Mouse (Mus musculus) T-helper 2 cell (primary cell): ENCODE measurements around the gene Wfs1.
"Not testable (repeated sequence)": the region's sequence is repeated elsewhere in the genome, so short reads cannot be mapped to it uniquely, and the experiment has no call there.

Experiments
- in situ Hi-C: fragments of 300-600 bp; cut with MboI, MseI; formaldehyde crosslinking; loops from one replicate; pipeline ENCODE4 v1.15.1; 2025; ENCODE audit warnings: high pct_unique_total_duplicates

The Wfs1 gene

DNA sequence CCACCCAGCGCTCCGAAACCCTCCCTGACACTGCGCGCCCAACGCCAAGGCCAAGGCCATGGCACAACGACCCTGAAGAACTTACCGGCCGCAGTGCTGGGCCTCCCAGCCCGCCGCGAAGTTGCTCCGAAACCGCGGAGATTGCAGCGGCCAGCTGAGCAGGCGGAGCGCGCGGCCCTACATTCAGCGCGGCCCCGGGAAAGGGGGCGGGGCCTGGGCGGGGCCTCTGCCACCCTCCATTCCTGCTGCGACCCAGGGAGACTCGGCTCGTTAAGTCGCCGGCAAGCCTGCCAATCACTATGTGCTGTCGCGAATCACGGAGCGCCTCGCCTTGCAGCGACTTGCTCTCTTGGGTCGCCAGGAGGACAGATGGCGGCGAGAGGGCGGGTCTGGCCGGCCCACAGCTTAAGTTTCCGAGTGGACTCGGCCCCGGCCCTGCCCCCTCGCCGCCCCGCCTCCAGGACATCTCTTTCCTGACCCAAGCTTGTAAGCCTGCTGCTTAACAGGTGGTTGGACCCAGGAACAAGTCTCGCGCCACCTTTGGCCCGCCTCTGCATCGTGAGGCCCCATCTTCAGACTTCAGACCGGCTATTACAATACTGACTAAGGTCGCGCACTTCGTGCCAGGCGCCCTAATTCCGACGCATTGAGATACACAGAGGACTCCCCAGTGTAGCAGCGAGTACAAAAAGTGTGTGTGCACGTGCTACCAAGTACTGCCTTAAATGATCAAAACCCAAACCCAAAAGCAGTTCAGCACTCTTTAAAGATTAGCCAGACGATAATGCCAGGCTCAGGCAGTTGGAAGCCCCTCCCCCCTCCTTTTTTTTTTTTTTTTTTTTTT, at the start of gene Wfs1:
Gene Wfs1 (minus strand): TSS at position 425 of the 844 bp plus-strand sequence.
- in situ Hi-C loops = no loop called here

GRCm38 (mm10) chr5:37036884-37037283, 47.9 kb upstream of the Wfs1 start:
- in situ Hi-C loops = no loop called here

DNA sequence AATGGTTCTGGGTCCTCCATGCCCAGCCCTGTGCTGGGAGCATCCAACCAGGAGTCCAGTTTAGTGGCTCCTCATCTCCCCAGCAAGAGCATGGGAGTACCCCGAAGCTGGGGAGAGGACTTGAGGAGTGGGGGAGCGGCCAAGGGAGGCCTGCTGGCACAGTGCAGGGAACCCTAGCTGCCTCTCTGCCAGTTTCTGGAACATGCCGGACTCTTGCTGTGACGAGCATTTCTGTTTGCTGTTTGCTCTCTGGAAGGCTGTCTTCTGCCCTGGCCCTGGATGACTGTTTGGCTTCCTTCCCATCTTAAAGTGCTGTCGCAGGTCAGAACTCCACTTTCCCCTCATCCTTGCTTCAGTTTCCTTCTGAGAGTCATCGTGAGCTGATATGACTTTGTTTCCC, 46.9 kb upstream of the Wfs1 start:
- in situ Hi-C loops = no loop called here

- in situ Hi-C loops = no loop called here
Observed at GRCm38 (mm10) chr5:37035192-37035591, 46.2 kb upstream of the Wfs1 start.

- in situ Hi-C loops = no loop called here
Observed at GRCm38 (mm10) chr5:37030753-37031152, 41.7 kb upstream of the Wfs1 start.

DNA sequence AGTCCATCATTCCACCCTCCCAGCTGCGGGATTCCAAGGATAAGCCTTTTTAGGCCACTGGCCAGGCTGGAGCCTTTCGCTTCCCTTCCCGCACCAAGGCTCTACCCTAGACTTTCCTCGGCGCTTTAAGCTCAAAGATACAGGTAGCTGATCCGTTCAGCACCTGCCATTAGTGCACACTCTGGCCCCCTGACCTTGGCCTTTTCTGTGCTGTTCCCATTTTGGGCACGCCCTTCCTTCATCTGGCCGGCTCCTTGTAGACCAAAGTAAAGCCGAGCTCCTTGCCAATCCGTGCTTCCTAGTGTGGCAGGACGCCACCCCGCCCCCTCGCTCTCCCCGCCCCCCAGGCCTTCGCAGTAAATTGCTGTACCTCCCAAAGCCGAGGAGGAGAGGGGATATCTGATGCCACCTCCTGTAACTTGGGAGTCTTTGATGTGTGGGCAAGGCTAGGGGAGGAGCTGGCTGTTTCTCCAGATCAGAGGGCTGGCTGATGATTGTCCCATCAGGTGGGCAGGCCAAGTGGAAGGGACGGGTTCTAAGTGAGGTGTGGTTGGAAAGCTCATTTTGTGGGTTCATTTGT, 40.4 kb upstream of the Wfs1 start:
- in situ Hi-C loops = loop anchor here (5.0 kb wide), 1 partner anchor 73 kb away; no protein-coding TSS in a partner anchor

DNA sequence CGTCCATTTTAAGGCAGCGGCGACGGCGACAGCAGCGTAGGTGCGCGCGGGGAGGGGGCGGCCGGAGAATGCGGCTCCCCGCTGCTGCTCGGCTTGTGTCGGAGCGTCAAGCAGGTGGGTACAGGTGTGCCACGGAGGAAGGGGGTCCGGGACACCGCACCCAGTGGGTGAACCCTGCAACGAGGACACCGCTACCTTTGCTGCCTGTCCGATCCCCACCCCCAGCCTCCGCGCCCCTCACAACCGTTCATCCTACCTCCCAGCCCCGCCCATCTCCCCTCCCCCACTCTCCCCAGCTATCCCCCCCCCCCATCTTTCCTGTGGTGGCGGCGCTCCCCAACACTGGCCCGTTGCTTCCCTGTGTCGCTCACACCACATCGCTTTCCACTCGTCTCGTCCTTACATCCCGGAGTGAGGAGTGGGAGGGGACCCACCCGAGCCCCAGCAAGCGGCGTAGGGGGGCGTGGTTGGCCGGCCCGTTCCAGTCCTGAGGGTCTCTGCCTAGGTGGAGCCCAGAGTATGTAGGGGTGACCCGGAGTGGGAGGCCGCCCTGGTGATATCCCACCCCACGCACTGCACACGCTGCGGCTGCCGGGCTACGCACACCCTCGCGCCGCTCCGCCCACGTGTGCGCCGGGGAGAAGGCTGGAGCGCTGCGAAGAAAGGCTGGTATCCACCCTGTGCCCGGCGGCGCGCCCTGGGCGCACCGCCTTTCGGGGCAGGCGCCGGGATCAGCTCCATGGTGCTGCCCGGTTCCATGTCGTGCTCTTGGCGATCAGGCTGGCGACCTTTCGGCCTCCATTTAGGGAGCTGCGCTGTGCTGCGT, 39.7 kb upstream of the Wfs1 start:
- in situ Hi-C loops = loop anchor here (5.0 kb wide), 1 partner anchor 74 kb away; no protein-coding TSS in a partner anchor

DNA sequence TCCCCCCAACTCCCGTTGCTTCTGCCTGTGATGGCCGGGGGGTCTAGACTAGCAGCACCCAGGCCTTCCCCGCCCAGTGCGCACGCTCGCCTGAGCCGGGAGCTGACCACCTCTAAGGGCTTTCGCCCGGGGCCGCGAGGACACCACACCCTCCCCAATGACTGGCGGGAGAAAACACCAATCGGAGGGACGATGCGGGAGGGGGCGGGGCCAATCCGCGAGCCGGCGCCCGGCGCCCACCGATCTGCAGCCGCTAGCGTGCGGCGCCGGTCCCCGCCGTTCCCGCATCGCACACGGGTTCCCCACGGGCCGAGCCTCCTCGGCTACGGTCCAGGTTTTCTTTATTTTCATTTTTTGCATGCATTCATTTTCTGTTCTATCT, 39.1 kb upstream of the Wfs1 start:
- in situ Hi-C loops = loop anchor here (5.0 kb wide), 1 partner anchor 74 kb away; no protein-coding TSS in a partner anchor

DNA sequence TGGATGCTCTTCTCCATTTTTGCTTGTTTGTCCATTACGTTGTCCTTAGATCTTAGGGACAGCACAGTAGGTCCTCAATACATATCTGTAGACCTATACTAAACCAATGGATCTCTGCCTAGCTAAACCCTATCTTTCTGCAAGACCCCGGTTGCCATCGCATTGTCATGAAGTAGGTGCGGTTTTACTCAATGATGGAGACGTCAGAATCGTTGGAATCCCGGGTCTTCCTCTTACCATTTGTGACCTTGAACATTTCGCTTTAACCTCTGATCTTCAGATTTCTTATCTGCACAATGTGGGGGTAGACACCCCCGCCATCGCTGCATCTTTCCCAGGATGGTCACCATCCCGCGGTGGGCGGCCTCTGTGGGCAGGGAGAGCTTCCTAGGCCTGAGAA, 38.7 kb upstream of the Wfs1 start:
- in situ Hi-C loops = loop anchor here (5.0 kb wide), 1 partner anchor 75 kb away; no protein-coding TSS in a partner anchor

DNA sequence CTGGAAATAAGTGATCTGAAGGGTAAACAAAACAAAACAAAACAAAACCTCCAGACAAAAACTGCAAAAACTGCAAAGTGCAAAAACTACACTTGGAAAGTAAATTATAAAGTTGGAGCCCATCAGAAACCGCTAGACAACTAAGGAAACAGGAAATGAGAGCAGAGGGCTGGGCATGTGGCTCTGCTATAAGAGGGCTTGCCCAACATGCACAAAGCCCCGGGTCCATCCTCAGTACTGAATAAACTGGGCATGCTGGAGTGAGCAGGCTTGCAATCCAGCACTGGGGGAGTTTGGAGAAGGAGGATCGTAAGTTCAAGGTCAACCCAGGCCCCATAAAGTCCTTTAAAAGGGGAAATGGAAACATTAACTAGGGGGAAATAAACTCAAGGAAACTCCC, 28.2 kb upstream of the Wfs1 start:
- in situ Hi-C loops = no loop called here

DNA sequence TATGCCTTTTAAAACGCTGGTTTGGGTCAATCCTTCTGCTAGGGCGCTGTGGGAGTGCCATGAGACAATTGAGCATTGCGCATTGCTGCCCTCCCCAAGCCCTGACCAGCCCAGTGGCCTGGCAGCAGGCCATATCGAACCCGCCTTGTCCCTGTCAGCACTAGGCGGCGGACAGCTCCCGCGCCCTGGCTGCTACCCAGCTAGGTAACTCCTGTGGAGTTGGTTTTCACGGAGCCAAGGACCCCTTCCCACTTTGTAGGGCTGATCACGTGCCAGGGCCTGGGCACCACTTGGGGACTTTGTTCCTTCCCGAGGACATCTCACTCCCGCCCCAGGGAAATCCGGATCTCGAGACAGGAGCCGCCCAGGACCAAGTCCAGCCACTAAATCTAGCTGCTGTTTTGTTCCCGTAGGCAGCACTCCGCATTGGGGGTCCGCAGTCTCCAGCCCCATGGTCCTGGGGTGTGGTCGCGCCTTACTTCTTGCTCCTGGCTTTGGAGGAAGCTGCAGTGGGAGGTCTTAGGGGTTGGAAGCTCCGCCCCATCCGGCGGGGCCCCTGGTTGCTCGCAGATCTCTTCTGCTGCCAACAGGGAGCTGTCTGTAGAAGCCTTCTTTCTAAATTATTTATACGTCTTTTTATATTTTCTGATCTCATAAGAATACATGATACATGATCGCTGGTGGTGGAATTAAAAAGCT, 26.8 kb upstream of the Wfs1 start:
- in situ Hi-C loops = no loop called here

GRCm38 (mm10) chr5:37010666-37011317, 21.8 kb upstream of the Wfs1 start:
- in situ Hi-C loops = no loop called here

DNA sequence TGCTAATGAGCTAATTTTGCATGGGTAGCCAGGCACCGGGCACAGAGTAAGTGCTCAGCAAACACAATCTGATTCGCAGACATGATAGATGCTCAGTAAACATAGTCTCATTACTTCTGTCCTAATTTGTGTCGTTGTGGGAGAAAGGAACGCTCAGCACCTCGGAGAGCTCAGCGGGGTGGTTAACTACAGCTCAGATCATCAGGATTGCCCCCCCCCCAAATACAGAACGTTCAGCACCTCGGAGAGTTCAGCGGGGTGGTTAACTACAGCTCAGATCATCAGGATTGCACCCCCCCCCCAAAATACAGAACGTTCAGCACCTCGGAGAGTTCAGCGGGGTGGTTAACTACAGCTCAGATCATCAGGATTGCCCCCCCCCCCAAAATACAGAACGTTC, 20.8 kb upstream of the Wfs1 start:
- in situ Hi-C loops = not testable (repeated sequence)

DNA sequence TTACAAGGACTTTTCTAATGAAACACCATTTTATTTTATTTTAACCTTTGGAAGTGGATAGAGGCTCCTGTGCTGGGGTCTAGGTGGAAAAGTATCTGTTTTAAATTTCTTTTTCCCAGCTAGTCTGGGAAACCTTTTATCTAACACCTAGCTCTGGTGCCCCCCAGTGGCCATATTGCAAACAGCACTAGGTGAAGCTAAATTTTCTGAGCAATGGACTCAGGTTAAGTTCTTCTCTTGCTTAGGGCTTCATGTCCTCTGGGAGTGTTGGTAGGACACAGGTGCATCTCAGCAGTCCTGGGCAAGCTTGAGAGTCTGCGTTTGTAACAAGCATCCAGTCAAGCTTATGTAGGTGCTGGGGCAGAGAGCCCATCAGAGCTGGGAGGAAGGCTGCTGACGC, 13.0 kb upstream of the Wfs1 start:
- in situ Hi-C loops = loop anchor here (5.0 kb wide), 1 partner anchor 50 kb away; no protein-coding TSS in a partner anchor

GRCm38 (mm10) chr5:37001002-37001401, 12.0 kb upstream of the Wfs1 start:
- in situ Hi-C loops = loop anchor here (5.0 kb wide), 1 partner anchor 49 kb away; no protein-coding TSS in a partner anchor

DNA sequence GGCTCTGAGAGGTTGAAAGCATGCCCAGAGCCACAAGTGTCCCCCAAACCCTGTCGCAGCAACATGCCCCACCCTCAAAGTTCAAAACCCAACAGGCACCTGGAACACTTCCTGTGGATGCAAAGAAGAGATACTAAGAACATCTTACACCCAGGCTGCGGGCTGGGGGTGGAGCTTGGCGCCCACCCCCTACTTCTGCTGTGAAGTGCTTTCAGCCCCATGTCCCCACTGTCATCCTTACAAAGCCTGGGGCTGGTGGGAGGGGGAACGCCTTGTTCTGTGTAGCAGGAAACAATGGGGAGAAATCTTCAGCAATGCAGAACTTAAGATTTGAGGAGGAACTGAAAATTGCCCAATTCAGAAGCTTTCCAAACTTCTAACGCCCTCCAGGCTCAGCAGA, 9.0 kb upstream of the Wfs1 start:
- in situ Hi-C loops = no loop called here

DNA sequence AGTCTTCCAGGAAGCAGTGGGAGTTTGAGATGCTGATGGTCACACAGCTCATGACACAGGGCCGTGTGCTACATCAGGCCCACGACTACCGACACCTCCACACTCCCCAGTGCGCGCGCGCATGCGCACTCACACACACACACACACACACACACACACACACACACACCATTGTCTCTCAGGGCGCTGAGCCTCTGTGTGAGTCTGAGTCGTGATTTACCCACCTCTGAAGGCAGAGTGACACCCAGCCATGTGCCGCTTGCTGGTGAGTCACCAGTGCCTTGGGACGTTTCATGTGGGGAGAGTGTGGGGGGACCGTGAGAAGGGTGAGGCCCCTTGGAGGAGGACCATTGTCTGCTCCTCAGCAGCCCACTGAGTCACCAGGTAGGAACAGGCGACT, 7.4 kb upstream of the Wfs1 start:
- in situ Hi-C loops = no loop called here

DNA sequence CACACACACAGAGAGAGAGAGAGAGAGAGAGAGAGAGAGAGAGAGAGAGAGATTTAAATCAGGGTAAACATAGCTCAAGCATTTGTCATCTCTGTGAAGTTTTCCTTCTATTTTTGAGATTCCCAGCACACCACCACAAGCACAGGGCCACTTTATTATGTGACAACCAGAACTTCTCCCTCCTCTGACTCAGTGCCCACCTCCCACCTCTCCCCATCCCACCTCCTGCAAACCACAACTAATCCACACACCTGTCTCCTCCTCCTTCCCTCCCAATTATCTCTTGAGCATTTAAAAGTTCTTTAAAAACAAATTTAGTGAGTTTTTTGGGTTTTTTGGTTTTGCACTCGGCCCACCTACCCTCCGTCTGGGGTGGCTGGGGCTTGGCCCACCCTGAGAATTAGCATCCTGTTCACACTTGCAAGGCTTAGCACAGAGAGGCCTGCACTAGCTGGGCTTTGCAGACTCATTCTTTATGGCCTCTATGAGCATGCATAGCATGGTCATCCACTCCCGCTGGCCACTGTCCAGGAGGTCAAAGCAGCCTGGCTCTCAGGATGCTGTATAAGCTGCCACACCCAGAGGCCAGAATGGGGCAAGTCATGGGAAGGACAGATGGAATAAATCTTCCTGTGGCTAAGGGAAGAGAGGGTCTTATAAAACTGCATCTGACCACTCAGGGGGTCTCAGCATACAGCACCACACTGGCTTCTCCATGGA, 1.8 kb upstream of the Wfs1 start:
- in situ Hi-C loops = no loop called here

GRCm38 (mm10) chr5:36990196-36990595, 1.2 kb upstream of the Wfs1 start:
- in situ Hi-C loops = no loop called here

- in situ Hi-C loops = no loop called here
Observed at GRCm38 (mm10) chr5:36989625-36989977, 596 bp upstream of the Wfs1 start.
